Mouse (Mus musculus) adrenal gland, postnatal 25 days (tissue): ENCODE measurements around the gene Tspan18. TPM values are rescaled to one million over a fixed set of nuclear protein-coding genes. Genes with fewer than 3 reads are reported as not detected.

ENCODE experiments used
- DNase-seq: peaks from one replicate; pipeline ENCODE4 v3.0.0; 2021; ENCODE audit warnings: mixed read lengths
- total RNA-seq: library from RNA; stranded (reverse); gene quantifications from 2 replicates; pipeline ENCODE4 v1.2.3, GENCODE M21; 2021

The Tspan18 gene
- total RNA-seq, 1 experiment from 2014 or later, result 55.1 TPM

- DNase-seq, result peak; percentile 91
These were observed 117.3 kb downstream of the Tspan18 start for GRCm38 (mm10) chr2:93217015-93217414.

GRCm38 (mm10) chr2:93215790-93216189, 118.5 kb downstream of the Tspan18 start:
- no peak for DNase-seq

DNA sequence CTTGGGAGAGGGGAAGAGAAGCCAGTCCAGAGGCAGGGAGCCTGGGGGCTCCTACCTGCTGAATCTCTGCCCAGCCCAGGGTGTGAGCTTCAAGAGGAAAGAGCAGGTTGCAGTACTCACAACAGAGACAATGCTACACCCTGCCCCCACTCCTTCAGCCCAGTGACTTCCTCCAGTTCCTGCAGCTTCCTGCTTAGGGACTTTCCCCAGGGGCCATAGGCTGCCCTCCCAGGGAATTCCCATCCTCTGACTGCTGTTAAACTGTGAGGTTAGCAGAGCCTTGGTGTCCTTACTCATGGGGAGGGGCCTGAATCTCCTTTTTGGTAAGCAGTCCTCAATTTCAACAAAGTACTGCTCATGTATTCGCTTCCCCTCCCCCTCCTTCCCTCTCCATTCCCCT, 120.1 kb downstream of the Tspan18 start:
- DNase-seq, result no peak

DNA sequence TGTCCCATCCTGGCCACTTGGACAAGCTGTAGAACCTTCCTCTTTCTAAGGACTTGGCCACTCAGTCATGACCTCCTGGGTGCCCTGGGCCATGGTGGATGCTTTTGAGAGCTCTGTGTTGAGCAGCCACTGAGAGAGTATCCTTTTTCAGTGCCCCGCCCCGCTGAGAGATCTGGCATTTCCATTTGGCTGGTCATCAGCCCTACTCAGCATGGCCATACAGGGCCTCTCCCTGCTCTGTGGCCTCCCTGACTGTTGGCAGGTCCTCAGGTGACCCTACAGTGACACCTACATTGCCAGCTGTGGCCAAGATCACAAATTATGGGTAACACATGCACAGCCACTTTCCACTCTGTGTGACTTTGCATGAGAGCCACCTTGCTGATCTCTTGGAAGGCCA, 121.4 kb downstream of the Tspan18 start:
- DNase-seq, result no peak

DNA sequence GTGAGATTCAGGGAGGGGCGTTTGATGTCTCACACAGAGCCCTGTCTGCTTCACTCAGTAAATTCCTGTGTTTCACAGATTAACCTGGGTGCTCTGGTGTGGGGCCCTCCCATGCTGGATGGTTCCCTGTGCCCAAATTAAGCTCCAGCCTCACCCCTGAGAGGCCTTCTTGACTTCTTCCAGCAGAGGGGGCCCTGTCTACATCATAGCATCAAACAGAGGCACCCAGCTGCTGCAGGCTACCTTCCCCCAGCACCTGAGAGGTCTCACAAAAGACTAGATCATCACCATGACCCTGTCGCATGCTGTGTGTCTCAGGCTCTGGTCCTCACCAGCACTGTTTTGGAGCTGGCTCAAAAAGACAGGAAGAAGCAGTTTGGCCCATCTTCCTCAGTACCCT, 121.9 kb downstream of the Tspan18 start:
- no peak for DNase-seq

DNA sequence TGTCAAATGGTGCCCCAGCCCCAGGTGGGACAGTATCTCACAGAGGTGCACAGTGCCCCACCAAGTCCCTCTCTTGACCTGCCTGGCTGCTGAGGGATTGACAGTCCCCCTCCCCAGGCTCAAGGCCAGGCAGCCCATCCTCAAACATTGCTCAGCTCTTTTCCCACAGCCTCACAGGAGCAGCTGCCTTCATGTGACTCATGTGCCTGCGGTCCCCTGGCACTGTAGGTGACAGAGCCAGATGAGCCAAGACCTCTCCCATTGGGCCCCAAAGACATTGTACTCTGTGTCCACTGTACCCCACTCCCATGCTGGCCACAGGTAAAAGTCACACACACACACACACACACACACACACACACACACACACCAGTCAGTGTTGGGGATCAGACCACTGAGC, 128.2 kb downstream of the Tspan18 start:
- DNase-seq, result no peak

GRCm38 (mm10) chr2:93204571-93204970, 129.7 kb downstream of the Tspan18 start:
- no peak for DNase-seq

GRCm38 (mm10) chr2:93203682-93204081, 130.6 kb downstream of the Tspan18 start:
- peak; percentile 80 for DNase-seq

- no peak for DNase-seq
These were observed 131.5 kb downstream of the Tspan18 start for GRCm38 (mm10) chr2:93202782-93203181.

DNA sequence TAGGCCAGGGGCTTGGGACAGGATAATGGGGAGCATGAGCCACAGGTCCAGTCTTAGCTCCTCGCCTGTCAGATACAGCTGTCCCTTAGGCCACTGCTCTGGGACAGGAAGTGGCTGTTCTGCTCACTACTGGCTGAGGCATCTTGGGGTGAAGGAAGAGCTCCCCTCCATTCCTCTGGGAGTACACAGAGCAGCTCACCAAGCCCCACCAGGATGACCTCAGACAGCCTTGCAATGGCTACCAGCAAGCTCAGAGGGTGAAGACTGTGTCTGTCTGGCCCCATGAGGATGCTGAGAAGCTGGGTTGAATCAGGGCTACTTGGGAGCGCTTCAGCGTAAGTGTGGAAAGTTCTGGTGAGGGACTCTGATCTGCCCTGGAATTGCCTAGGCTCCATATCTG, 132.3 kb downstream of the Tspan18 start:
- DNase-seq, result no peak

- no peak for DNase-seq
These were observed 133.5 kb downstream of the Tspan18 start for GRCm38 (mm10) chr2:93200681-93201340.

DNA sequence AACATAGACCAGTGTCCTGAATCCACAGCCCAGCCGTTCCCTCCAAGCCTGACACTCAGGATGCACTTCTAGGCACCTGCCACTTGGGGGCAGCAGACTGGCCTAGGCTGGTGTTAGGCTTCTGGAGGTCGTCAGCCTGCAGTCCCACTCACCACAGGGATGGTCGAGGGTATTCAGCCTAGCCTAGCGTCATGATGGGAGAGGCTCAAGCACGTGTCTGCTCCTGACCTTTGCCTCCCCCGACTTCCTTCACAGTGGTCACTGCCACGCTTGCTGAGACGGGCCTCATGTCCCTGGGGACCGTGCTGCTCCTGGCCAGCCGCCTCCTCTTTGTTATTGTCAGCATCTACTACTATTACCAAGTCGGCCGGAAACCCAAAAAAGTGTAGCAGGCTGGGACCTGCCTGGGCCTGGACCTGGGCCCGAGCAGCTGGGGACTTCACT, 134.8 kb downstream of the Tspan18 start:
- peak; percentile 57 for DNase-seq

DNA sequence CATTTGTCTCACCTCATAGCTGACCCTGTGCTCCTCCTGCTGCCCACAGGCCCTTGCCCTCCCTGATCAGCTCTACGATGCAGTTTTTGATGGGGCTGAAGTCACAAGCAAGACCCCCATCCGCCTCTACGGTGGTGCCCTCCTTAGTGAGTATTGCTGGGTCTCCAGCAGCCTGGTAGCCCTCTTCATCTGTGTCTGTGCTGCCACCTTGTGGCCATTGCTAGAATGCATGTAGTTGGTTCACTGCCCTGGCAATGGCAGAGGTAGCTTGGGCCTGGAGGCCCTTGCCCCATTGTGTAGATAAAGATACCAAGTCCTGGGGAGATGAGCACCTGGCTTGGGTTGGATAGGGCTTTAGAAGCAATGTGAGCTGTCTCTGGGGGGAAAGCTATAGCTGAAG, 135.5 kb downstream of the Tspan18 start:
- peak; percentile 93 for DNase-seq

DNA sequence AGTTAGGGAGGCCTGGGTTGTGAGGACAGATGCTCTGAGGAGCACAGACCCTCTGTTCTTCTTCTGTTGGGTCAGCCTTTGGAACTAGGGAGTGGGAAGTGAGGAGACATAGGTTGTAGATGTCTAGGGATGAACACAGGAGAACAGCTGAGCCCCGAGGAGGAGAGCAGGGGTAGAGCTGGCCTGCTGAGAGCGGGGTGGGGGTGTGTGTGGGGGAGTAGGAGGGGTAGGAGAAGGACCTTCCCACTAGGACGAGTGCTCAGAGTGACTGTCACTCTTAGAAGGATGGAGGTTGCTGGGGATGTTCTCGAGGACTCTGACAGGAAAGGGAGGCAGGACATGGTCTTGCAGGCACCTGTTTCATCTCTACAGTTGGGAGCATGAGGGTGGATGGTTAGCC, 140.5 kb downstream of the Tspan18 start:
- DNase-seq, result no peak

GRCm38 (mm10) chr2:93192671-93193080, 141.6 kb downstream of the Tspan18 start:
- no peak for DNase-seq

DNA sequence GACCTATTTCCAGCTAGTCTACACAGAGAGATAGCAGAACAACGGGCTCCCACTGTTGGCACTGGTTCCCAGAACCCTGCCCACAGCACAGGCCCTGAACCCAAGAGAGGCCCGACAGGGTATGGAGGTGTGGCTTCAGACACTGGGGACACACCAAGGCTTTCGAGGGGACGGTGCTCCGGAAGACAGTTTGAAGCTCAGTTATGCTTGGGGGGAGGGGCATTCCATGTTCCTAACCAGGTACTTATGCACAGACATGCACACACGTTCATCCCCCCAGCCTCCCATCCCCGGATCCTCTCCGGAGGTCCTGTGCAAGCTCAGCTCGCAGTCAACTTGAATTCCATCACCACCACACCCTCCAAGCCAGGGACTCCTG, 142.1 kb downstream of the Tspan18 start:
- DNase-seq, result no peak

- no peak for DNase-seq
These were observed 142.7 kb downstream of the Tspan18 start for GRCm38 (mm10) chr2:93191488-93192181.

- DNase-seq, result peak; percentile 65
These were observed 143.4 kb downstream of the Tspan18 start for GRCm38 (mm10) chr2:93190771-93191487.

GRCm38 (mm10) chr2:93188761-93189458, 145.4 kb downstream of the Tspan18 start:
- DNase-seq, result peak; percentile 64

DNA sequence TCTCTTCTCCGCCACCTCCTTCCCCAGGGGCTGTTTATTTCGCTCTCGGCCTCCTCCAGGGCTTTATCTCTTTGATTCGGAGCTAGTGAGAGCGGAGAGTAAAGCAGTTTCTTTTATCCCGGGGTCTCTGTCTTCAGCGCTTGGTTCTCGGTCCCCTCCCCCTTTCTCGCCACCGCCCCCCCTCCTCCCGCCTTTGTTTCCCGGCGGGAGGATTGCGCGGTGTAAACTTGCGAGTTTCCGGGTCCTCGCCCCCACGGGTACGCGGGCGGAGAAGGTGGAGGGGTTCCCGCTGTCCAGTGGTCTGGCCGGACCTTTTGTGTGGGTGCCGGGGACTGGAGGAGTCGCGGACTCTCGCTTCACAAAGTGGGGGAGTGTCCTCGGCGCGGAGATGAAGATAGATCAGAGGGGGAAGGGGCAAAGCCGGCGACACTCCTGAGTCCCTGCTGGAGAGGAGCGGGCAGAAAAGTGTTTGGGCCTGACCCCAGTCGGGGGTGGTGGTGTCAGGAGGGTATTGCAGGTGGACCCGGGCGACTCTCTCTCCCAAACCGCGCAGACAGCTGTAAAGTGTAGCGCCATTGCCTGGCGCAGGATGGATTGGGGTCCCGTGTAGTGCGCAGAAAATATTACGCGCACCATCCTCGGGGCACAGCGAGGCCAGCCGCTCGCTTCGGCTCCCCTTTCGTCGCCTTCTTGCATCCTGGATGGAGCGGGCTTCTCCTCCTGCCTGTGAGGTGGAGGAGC, 146.1 kb downstream of the Tspan18 start:
- DNase-seq, result peak; percentile 31

DNA sequence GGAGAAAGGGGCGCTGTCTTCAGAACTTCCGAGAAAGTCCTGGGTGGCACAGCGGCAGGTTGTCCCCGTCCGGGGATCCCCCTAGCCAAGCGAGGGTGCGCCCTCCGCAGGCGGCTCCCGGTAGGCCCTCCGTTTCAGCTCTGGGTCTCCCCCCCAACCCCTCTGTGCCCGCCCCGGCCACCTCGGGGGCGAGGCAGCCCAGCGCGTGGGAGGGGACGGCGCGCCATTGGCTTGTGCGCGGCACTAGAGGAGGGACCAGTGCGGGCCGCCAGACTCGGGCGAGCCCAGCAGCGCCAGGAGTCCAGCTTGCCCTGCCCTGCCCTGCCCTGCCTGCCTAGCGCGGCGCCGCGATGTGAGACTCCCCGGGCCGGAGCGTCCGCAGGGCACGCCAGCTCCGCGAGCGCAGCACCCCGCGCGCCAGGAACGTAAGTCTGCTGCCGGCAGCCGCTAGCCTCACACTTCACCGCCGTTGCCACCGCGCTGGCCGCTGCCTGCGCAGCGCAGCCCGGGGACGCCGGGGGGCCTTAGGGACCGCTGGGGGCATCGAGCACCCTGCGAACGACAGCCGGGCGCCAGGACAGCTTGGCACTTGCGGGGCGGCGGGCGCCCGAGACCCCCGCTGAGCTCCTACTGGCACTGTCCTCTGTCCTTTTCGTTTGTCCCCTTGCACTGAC, 146.8 kb downstream of the Tspan18 start, which contains the start of gene Trp53i11:
Trp53i11 (plus strand) TSS at position 226 of the 674 bp plus-strand sequence.
- DNase-seq, result peak; percentile 94
